Mouse (Mus musculus): ENCODE measurements around the gene Rfx1.
A peak's percentile ranks its signal among the peaks of the same experiment; 100 is the strongest.

The Rfx1 gene

GRCm38 (mm10) chr8:84066291-84066930 is at the start of gene Rfx1:
Gene Rfx1 (plus strand): TSS chr8:84066834.
- peak; percentile 100 for DNase-seq

GRCm38 (mm10) chr8:84019738-84020137 is 46.9 kb upstream of the Rfx1 start:
- DNase-seq, result no peak

GRCm38 (mm10) chr8:84021096-84021495 is 45.5 kb upstream of the Rfx1 start, which contains the start of gene Palm3:
Gene Palm3 (plus strand): TSS chr8:84021471.
- peak; percentile 85 for DNase-seq

- no peak for DNase-seq
Observed at GRCm38 (mm10) chr8:84021569-84021968, 45.1 kb upstream of the Rfx1 start.

- DNase-seq, result peak; percentile 92
Observed at GRCm38 (mm10) chr8:84023085-84023484, 43.5 kb upstream of the Rfx1 start.

- peak; percentile 94 for DNase-seq
Observed at GRCm38 (mm10) chr8:84023631-84024030, 43.0 kb upstream of the Rfx1 start.

- DNase-seq, result peak; percentile 78
Observed at GRCm38 (mm10) chr8:84024171-84024570, 42.5 kb upstream of the Rfx1 start.

- DNase-seq, result no peak
Observed at GRCm38 (mm10) chr8:84025863-84026262, 40.8 kb upstream of the Rfx1 start.

- DNase-seq, result no peak
Observed at GRCm38 (mm10) chr8:84027449-84027848, 39.2 kb upstream of the Rfx1 start.

GRCm38 (mm10) chr8:84029272-84029671 is 37.4 kb upstream of the Rfx1 start:
- DNase-seq, result no peak

GRCm38 (mm10) chr8:84032777-84033176 is 33.9 kb upstream of the Rfx1 start:
- DNase-seq, result no peak

GRCm38 (mm10) chr8:84038015-84038414 is 28.6 kb upstream of the Rfx1 start:
- peak; percentile 52 for DNase-seq

- DNase-seq, result peak; percentile 82
Observed at GRCm38 (mm10) chr8:84039050-84039449, 27.6 kb upstream of the Rfx1 start.

- DNase-seq, result peak; percentile 74
Observed at GRCm38 (mm10) chr8:84042066-84042947, 24.3 kb upstream of the Rfx1 start, which contains the start of gene Il27ra. Gene Il27ra (minus strand): TSS chr8:84042589.

- DNase-seq, result no peak
Observed at GRCm38 (mm10) chr8:84042948-84043342, 23.7 kb upstream of the Rfx1 start.

GRCm38 (mm10) chr8:84044103-84044502 is 22.5 kb upstream of the Rfx1 start:
- no peak for DNase-seq

- no peak for DNase-seq
Observed at GRCm38 (mm10) chr8:84044900-84045299, 21.7 kb upstream of the Rfx1 start, which contains the start of gene Rln3. Gene Rln3 (minus strand): TSS chr8:84045000.

GRCm38 (mm10) chr8:84046505-84046904 is 20.1 kb upstream of the Rfx1 start:
- DNase-seq, result no peak

GRCm38 (mm10) chr8:84048171-84048570 is 18.5 kb upstream of the Rfx1 start:
- DNase-seq, result no peak

- no peak for DNase-seq
Observed at GRCm38 (mm10) chr8:84052746-84053145, 13.9 kb upstream of the Rfx1 start.

GRCm38 (mm10) chr8:84053229-84053628 is 13.4 kb upstream of the Rfx1 start:
- DNase-seq, result no peak

GRCm38 (mm10) chr8:84057827-84058226 is 8.8 kb upstream of the Rfx1 start:
- no peak for DNase-seq

- no peak for DNase-seq
Observed at GRCm38 (mm10) chr8:84059226-84059625, 7.4 kb upstream of the Rfx1 start.

GRCm38 (mm10) chr8:84060245-84060644 is 6.4 kb upstream of the Rfx1 start:
- no peak for DNase-seq
